In the genomic region with DNA sequence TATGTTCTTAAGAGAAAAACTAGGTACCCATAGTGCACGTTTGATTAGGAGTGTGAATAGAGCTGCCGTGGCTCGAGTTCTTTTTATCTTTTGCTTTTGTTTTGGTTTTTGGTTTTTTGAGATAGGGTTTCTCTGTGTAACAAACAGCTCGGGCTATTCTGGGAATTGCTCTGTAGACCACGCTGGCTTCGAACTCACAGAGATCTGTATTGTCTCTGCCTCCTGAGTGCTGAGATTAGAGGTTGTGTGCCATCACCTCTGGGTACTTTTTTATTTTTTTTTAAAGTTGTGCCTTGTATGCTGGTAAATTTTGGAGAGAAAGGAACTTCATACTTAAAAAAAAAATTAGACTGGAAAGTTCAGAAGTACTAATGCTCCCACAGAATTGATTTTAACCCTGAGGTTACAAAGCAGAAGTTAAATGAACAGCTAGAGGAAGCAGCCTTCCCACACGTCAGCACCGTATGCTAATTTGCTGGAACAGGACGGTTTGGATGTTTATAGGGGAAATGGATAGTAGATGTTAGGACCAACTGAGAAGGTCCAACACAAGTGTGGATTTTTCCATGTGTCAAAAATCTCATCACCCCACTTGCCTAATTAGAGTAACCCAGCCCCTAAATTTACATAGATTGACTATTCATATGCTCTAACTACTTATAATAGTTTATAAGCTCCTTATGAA, we compare ENCODE assay signal across 8 mouse cellular contexts. TPM values are rescaled to one million over a fixed set of nuclear protein-coding genes. Genes with fewer than 3 reads are reported as not detected.
A peak's percentile ranks its signal among the peaks of the same experiment; 100 is the strongest.
DNase-seq lines count a peak whose midpoint lies in the region; ATAC-seq and TF ChIP-seq lines count a peak whose summit lies in the region.

No protein-coding gene starts in this region.

- no peak for ATAC-seq in heart, embryonic 15.5 days (replicated peaks; ENCODE audit: insufficient number of reproducible peaks, insufficient read depth, low FRiP score, low read depth)
- no peak for ATAC-seq in intestine, embryonic 15.5 days
- ATAC-seq in midbrain, embryonic 15.5 days (replicated peaks), result no peak

- H3K27ac ChIP-seq in heart, embryonic 15.5 days, result no peak overlapping the region
- no peak overlapping the region for H3K27ac ChIP-seq in intestine, embryonic 15.5 days
- no peak overlapping the region for H3K27ac ChIP-seq in midbrain, embryonic 15.5 days

- no peak for TF ChIP-seq CTCF in brain, embryonic 14.5 days (IDR thresholded peaks at IDR 0.05; ENCODE audit: borderline replicate concordance, extremely low read depth, insufficient read depth, insufficient read length)

- H3K9ac ChIP-seq in heart, embryonic 15.5 days, result peak overlapping the region; percentile 82
- H3K9ac ChIP-seq in intestine, embryonic 15.5 days, result peak overlapping the region; percentile 86; the same call in 1 of the 2 replicates
- peak overlapping the region; percentile 74; the same call in 1 of the 2 replicates for H3K9ac ChIP-seq in midbrain, embryonic 15.5 days

- H3K4me3 ChIP-seq in heart, embryonic 15.5 days, result peak overlapping the region; percentile 75
- peak overlapping the region; percentile 63 for H3K4me3 ChIP-seq in intestine, embryonic 15.5 days (replicated peaks)
- H3K4me3 ChIP-seq in midbrain, embryonic 15.5 days, result peak overlapping the region; percentile 82

- TF ChIP-seq POLR2A in brain, embryonic 14.5 days (IDR thresholded peaks at IDR 0.05; ENCODE audit: borderline replicate concordance, extremely low read depth, insufficient read depth, insufficient read length, poor library complexity, severe bottlenecking), result no peak

- peak overlapping the region; percentile 95 for H3K4me2 ChIP-seq in heart, embryonic 15.5 days
- H3K4me2 ChIP-seq in intestine, embryonic 15.5 days (replicated peaks), result peak overlapping the region; percentile 91
- peak overlapping the region; percentile 95 for H3K4me2 ChIP-seq in midbrain, embryonic 15.5 days

- peaks cover 40% of the 10 kb centered on the region for H3K4me1 ChIP-seq in heart, embryonic 15.5 days (replicated peaks)
- peaks cover 12% of the 10 kb centered on the region; the same call in 1 of the 2 replicates for H3K4me1 ChIP-seq in intestine, embryonic 15.5 days (replicated peaks)
- H3K4me1 ChIP-seq in midbrain, embryonic 15.5 days, result peaks cover 43% of the 10 kb centered on the region

- H3K36me3 ChIP-seq in heart, embryonic 15.5 days, result peaks cover 6% of the 10 kb centered on the region; the same call in 1 of the 2 replicates
- no peaks in the 10 kb centered on the region for H3K36me3 ChIP-seq in intestine, embryonic 15.5 days
- no peaks in the 10 kb centered on the region for H3K36me3 ChIP-seq in midbrain, embryonic 15.5 days (replicated peaks)

- no peaks in the 10 kb centered on the region for H3K9me3 ChIP-seq in heart, embryonic 15.5 days (replicated peaks)
- no peaks in the 10 kb centered on the region for H3K9me3 ChIP-seq in intestine, embryonic 15.5 days
- H3K9me3 ChIP-seq in midbrain, embryonic 15.5 days, result no peaks in the 10 kb centered on the region

- no peaks in the 10 kb centered on the region for H3K27me3 ChIP-seq in heart, embryonic 15.5 days
- no peaks in the 10 kb centered on the region for H3K27me3 ChIP-seq in intestine, embryonic 15.5 days (replicated peaks)
- H3K27me3 ChIP-seq in midbrain, embryonic 15.5 days (replicated peaks), result peaks cover 5% of the 10 kb centered on the region

- intact Hi-C loops in left cerebral cortex, postnatal 36 days (cut with DNase I), result no loop called here

- no peak for DNase-seq in heart, adult 18-20 months
- peak; percentile 62 for DNase-seq in brain, embryonic 14.5 days (ENCODE audit: low read depth)
- DNase-seq in right cerebral cortex, adult 2 months (ENCODE audit: low spot score in 2 of 2), result no peak
- no peak for DNase-seq in spleen, postnatal 14 days (ENCODE audit: low spot score in 2 of 2)
- no peak for DNase-seq in left cerebral cortex, postnatal 36 days (ENCODE audit: low spot score in 2 of 2)

- 24% methylated on average over 9 of the region's 9 CpGs for WGBS in heart, embryonic 15.5 days
- WGBS in intestine, embryonic 15.5 days, result 58% methylated on average over 9 of the region's 9 CpGs
- 26% methylated on average over 9 of the region's 9 CpGs for whole genome bisulfite sequencing in midbrain, embryonic 15.5 days

RNA-seq across cellular contexts. Expression of a gene that starts 2.5 kb away (rescaled TPM):
- polyA plus RNA-seq in heart, embryonic 15.5 days (2015; fragmentation: Nextera tagmentation; extraction: Ambion mirVana), result 14.4 and 18.4 TPM in 2 replicates
- 10 to 100 TPM; 33.8 to 41.5 TPM for total RNA-seq in heart, adult 18-20 months (2021)
- polyA plus RNA-seq in brain, embryonic 14.5 days (2012; rRNA removed), result 45.8 and 55.9 TPM in 2 replicates
- polyA plus RNA-seq in intestine, embryonic 15.5 days (2015; fragmentation: Nextera tagmentation; extraction: Ambion mirVana), result 15.3 and 15.9 TPM in 2 replicates
- 24.4 and 25.3 TPM in 2 replicates for polyA plus RNA-seq in midbrain, embryonic 15.5 days (2015; fragmentation: Nextera tagmentation; extraction: Ambion mirVana)
- 10 to 100 TPM; 41.5 to 46.0 TPM for total RNA-seq in left cerebral cortex, postnatal 36 days (2021)

RNA-seq across cellular contexts. Expression of a gene that starts 24.3 kb away (rescaled TPM):
- polyA plus RNA-seq in heart, embryonic 15.5 days (2015; fragmentation: Nextera tagmentation; extraction: Ambion mirVana), result 8.7 and 10.3 TPM in 2 replicates
- 1 to 10 TPM; 3.9 to 5.0 TPM for total RNA-seq in heart, adult 18-20 months (2021)
- 39.2 and 54.7 TPM in 2 replicates for polyA plus RNA-seq in brain, embryonic 14.5 days (2012; rRNA removed)
- 10.4 and 10.6 TPM in 2 replicates for polyA plus RNA-seq in intestine, embryonic 15.5 days (2015; fragmentation: Nextera tagmentation; extraction: Ambion mirVana)
- 40.1 and 44.0 TPM in 2 replicates for polyA plus RNA-seq in midbrain, embryonic 15.5 days (2015; fragmentation: Nextera tagmentation; extraction: Ambion mirVana)
- 10 to 100 TPM; 20.2 to 24.9 TPM for total RNA-seq in left cerebral cortex, postnatal 36 days (2021)

RNA-seq across cellular contexts. Expression of a gene that starts 58.9 kb away (rescaled TPM):
- polyA plus RNA-seq in heart, embryonic 15.5 days (2015; fragmentation: Nextera tagmentation; extraction: Ambion mirVana), result 8.2 and 8.8 TPM in 2 replicates
- 1 to 10 TPM; 5.7 to 9.3 TPM for total RNA-seq in heart, adult 18-20 months (2021)
- 2.2 and 2.8 TPM in 2 replicates for polyA plus RNA-seq in brain, embryonic 14.5 days (2012; rRNA removed)
- 3.5 and 3.6 TPM in 2 replicates for polyA plus RNA-seq in intestine, embryonic 15.5 days (2015; fragmentation: Nextera tagmentation; extraction: Ambion mirVana)
- polyA plus RNA-seq in midbrain, embryonic 15.5 days (2015; fragmentation: Nextera tagmentation; extraction: Ambion mirVana), result 3.9 and 4.4 TPM in 2 replicates
- total RNA-seq in left cerebral cortex, postnatal 36 days (2021), result 1 to 10 TPM; 3.2 to 8.0 TPM
